8 mouse cellular contexts compared by ENCODE assay signal in the genomic region with DNA sequence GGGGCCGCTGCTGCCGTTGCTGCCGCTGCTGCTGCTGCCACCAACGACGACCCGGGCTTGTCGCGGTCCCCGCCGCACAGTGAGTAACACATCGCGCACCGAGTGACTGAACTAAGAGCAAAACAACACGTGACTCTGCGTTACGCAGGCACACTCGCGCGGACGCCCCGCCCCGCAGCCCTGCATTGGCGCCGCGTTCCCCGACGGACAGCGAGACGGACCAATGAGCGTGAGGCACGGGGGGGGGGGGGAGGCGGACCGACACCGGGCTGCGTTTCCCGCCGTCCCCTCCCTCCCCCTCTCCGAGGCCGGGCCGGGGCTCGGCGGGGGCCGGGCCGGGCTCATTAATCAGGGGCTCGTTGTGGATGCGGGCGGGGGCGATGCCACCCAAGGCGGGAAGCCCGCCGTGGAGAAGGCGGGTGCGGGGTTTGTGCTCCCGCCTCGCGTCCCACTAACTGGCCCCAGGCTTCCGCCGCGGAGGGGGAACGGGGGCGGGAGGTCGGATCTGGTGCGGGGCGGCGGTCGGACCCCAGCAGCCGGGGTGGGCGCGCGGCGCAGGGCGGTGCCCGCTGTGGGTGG. TPM values are rescaled to one million over a fixed set of nuclear protein-coding genes. Genes with fewer than 3 reads are reported as not detected.
DNase-seq lines count a peak whose midpoint lies in the region; ATAC-seq and TF ChIP-seq lines count a peak whose summit lies in the region.

No protein-coding gene starts in this region.

- peaks cover 11% of the 10 kb centered on the region; the same call in 1 of the 2 replicates for H3K36me3 ChIP-seq in ES-E14 (ENCODE audit: control insufficient read depth, insufficient read depth, low read length, poor library complexity, severe bottlenecking)
- peaks cover 12% of the 10 kb centered on the region; the same call in 1 of the 2 replicates for H3K36me3 ChIP-seq in forebrain, embryonic 14.5 days (ENCODE audit: control insufficient read depth, insufficient read depth, low read length)
- no peaks in the 10 kb centered on the region; the same call in 1 of the 2 replicates for H3K36me3 ChIP-seq in liver, embryonic 16.5 days (ENCODE audit: control insufficient read depth, insufficient read depth)
- H3K36me3 ChIP-seq in neural tube, embryonic 13.5 days = no peaks in the 10 kb centered on the region

- in situ Hi-C loops in ES-E14 (cut with MboI; ENCODE audit: low sequenced_read_pairs in 2 of 2, unreplicated experiment in 2 of 2) = no loop called here

- no peaks in the 10 kb centered on the region for H3K9me3 ChIP-seq in ES-E14 (ENCODE audit: control insufficient read depth, insufficient read depth, low read depth, low read length)
- no peaks in the 10 kb centered on the region for H3K9me3 ChIP-seq in forebrain, embryonic 14.5 days (replicated peaks; ENCODE audit: control insufficient read depth, low read length)
- H3K9me3 ChIP-seq in liver, embryonic 16.5 days (replicated peaks; ENCODE audit: control insufficient read depth, low read length) = no peaks in the 10 kb centered on the region
- no peaks in the 10 kb centered on the region for H3K9me3 ChIP-seq in neural tube, embryonic 13.5 days

- under 1% methylated on average over 44 of the region's 73 CpGs for WGBS in forebrain, embryonic 14.5 days
- 1% methylated on average over 58 of the region's 73 CpGs for WGBS in large intestine, adult 2 months
- 0% methylated on average over 64 of the region's 73 CpGs for WGBS in liver, embryonic 16.5 days (ENCODE audit: insufficient replicate concordance)
- WGBS in neural tube, embryonic 13.5 days = under 1% methylated on average over 67 of the region's 73 CpGs

- peak; percentile 92 for ATAC-seq in forebrain, embryonic 14.5 days
- peak; percentile 85 for ATAC-seq in liver, embryonic 16.5 days (ENCODE audit: low read depth)
- peak; percentile 91 for ATAC-seq in neural tube, embryonic 13.5 days (ENCODE audit: low read depth)

- H3K4me3 ChIP-seq in ES-E14 (ENCODE audit: insufficient read depth in 1 of 2, low read depth in 1 of 2, low read length in 2 of 2, poor library complexity in 1 of 2, severe bottlenecking in 1 of 2) = peak overlapping the region; percentile 76 to 88
- peak overlapping the region; percentile 75 for H3K4me3 ChIP-seq in forebrain, embryonic 14.5 days (ENCODE audit: low read depth, low read length)
- H3K4me3 ChIP-seq in liver, embryonic 16.5 days (ENCODE audit: low read depth, low read length) = peak overlapping the region; percentile 91
- peak overlapping the region; percentile 79 for H3K4me3 ChIP-seq in neural tube, embryonic 13.5 days

- peaks cover 4 to 26% of the 10 kb centered on the region in 2 experiments for H3K4me1 ChIP-seq in ES-E14 (ENCODE audit: control insufficient read depth in 2 of 2, insufficient read depth in 2 of 2, low read length in 2 of 2, poor library complexity in 1 of 2)
- peaks cover 42% of the 10 kb centered on the region for H3K4me1 ChIP-seq in forebrain, embryonic 14.5 days (ENCODE audit: control insufficient read depth, insufficient read depth, low read length)
- peaks cover 39% of the 10 kb centered on the region for H3K4me1 ChIP-seq in liver, embryonic 16.5 days (ENCODE audit: control insufficient read depth, low read depth, low read length)
- H3K4me1 ChIP-seq in neural tube, embryonic 13.5 days (replicated peaks) = peaks cover 56% of the 10 kb centered on the region

- peak overlapping the region; percentile 95 for H3K9ac ChIP-seq in ES-E14 (ENCODE audit: insufficient read depth, low read depth, low read length, poor library complexity, severe bottlenecking)
- H3K9ac ChIP-seq in forebrain, embryonic 14.5 days (ENCODE audit: low read length) = peak overlapping the region; percentile 89
- H3K9ac ChIP-seq in liver, embryonic 16.5 days (ENCODE audit: low read depth, low read length) = peak overlapping the region; percentile 93
- peak overlapping the region; percentile 92 for H3K9ac ChIP-seq in neural tube, embryonic 13.5 days

- DNase-seq in ES-E14 (ENCODE audit: low read depth, low spot score) = peak; percentile 87
- peak; percentile 98 for DNase-seq in cerebellum, adult 11 months
- DNase-seq in forebrain, embryonic 14.5 days (ENCODE audit: low spot score) = peak; percentile 99
- peak; percentile 94 to 95 for DNase-seq in heart, postnatal 14 days
- peak; percentile 84 for DNase-seq in large intestine, adult 2 months (ENCODE audit: low read depth, low spot score)
- peak; percentile 91 for DNase-seq in telencephalon, adult 2 months (ENCODE audit: low read depth, low spot score)

- intact Hi-C loops in heart, postnatal 14 days (cut with DNase I) = loop anchor here (5.0 kb wide), 4 partner anchors 62 to 572 kb away; no protein-coding TSS in a partner anchor

- 0 out of 2 replicates have a peak, but pooled peaks cover 3% of the 10 kb centered on the region for H3K27me3 ChIP-seq in forebrain, embryonic 14.5 days (replicated peaks; ENCODE audit: control insufficient read depth, insufficient read depth, low read length)
- H3K27me3 ChIP-seq in liver, embryonic 16.5 days (ENCODE audit: control insufficient read depth, insufficient read depth, low read depth, low read length) = peaks cover 3% of the 10 kb centered on the region; the same call in 1 of the 2 replicates
- H3K27me3 ChIP-seq in neural tube, embryonic 13.5 days = no peaks in the 10 kb centered on the region

- H3K27ac ChIP-seq in ES-E14 (ENCODE audit: insufficient read depth, low read depth, low read length, poor library complexity, severe bottlenecking) = peak overlapping the region; percentile 90
- H3K27ac ChIP-seq in forebrain, embryonic 14.5 days (ENCODE audit: low read depth, low read length) = peak overlapping the region; percentile 98
- H3K27ac ChIP-seq in liver, embryonic 16.5 days (ENCODE audit: low read length) = peak overlapping the region; percentile 96
- peak overlapping the region; percentile 99 for H3K27ac ChIP-seq in neural tube, embryonic 13.5 days (replicated peaks)

- peak overlapping the region; percentile 93 for H3K4me2 ChIP-seq in forebrain, embryonic 14.5 days (ENCODE audit: low read length)
- H3K4me2 ChIP-seq in liver, embryonic 16.5 days (ENCODE audit: low read depth, low read length) = peak overlapping the region; percentile 92
- H3K4me2 ChIP-seq in neural tube, embryonic 13.5 days = peak overlapping the region; percentile 77

TF ChIP-seq in ES-E14, 5 proteins besides CTCF, POLR2A, EP300 and RAD21:
- no peak for TF ChIP-seq MAFK (IDR thresholded peaks at IDR 0.05; ENCODE audit: insufficient read depth, low read depth, low read length)
- TF ChIP-seq HCFC1 (IDR thresholded peaks at IDR 0.05; ENCODE audit: borderline replicate concordance, insufficient read depth, low read length) = peak; percentile 14; the same call in 1 of the 2 replicates
- peak; percentile 46; the same call in 1 of the 2 replicates for TF ChIP-seq CHD2 (IDR thresholded peaks at IDR 0.05; ENCODE audit: low read depth, low read length)
- TF ChIP-seq ZNF384 (IDR thresholded peaks at IDR 0.05; ENCODE audit: low read depth, low read length) = no peak
- TF ChIP-seq ZC3H11A (IDR thresholded peaks at IDR 0.05; ENCODE audit: borderline replicate concordance, low read depth, low read length) = no peak

RNA-seq across cellular contexts. Expression of gene Irs2, which starts 0.7 kb away (rescaled TPM):
- 11.6 and 13.9 TPM in 2 replicates for total RNA-seq in ES-E14 (2012; rRNA removed)
- polyA plus RNA-seq in forebrain, embryonic 14.5 days (2014; fragmentation: Nextera tagmentation; extraction: Ambion mirVana) = 3.9 and 4.0 TPM in 2 replicates
- 10 to 100 TPM; 14.6 to 31.6 TPM for total RNA-seq in heart, postnatal 14 days (2021)
- 5.9 and 11.2 TPM in 2 replicates for polyA plus RNA-seq in large intestine, adult 2 months (2012; rRNA removed)
- polyA plus RNA-seq in liver, embryonic 16.5 days (2015; fragmentation: Nextera tagmentation; extraction: Ambion mirVana) = 3.0 and 3.2 TPM in 2 replicates
- polyA plus RNA-seq in neural tube, embryonic 13.5 days (2015; fragmentation: Nextera tagmentation; extraction: Ambion mirVana) = 5.6 and 6.6 TPM in 2 replicates

Comparison
In these comparisons a context has a peak if more than half of its experiments do, and no peak if none do; other contexts are left out.
1. Peak in every context shown above with its lines: DNase-seq, ATAC-seq, H3K4me3 ChIP-seq and H3K27ac ChIP-seq.